Mouse (Mus musculus) embryonic fibroblast, embryonic 13.5 days (primary cell): ENCODE measurements at regions not wholly inside any gene's neighbourhood (a gene's known extent, or its start where the extent isn't known, plus 50 kb on each side); places are given as distances from the start of the nearest gene placed in this dataset.

Experiments
- CTCF ChIP-seq: IDR thresholded peaks from 2 replicates; pipeline ENCODE4 v1.5.1; 2011; ENCODE audit warnings: mild to moderate bottlenecking, control low read depth, low read length, moderate library complexity, borderline replicate concordance; ENCODE audit not compliant: insufficient read depth
- POLR2A ChIP-seq: IDR thresholded peaks from 2 replicates; pipeline ENCODE4 v1.6.1; 2011; ENCODE audit warnings: low read depth, mild to moderate bottlenecking, control low read depth, low read length, moderate library complexity

GRCm38 (mm10) chr3:41220746-41221145 is 137.9 kb upstream of the Pgrmc2 start:
- no peak for TF ChIP-seq CTCF
- no peak for TF ChIP-seq POLR2A
